Mouse (Mus musculus) myocyte (in vitro differentiated cells): ENCODE measurements around the gene Tenm1.

Source experiments
- POLR2A ChIP-seq: IDR thresholded peaks from one replicate; pipeline ENCODE4 v1.6.1; 2011; ENCODE audit warnings: low read depth, mild to moderate bottlenecking, control low read depth, moderate library complexity; ENCODE audit not compliant: insufficient read length
- TCF12 ChIP-seq: IDR thresholded peaks from one replicate; pipeline ENCODE4 v1.6.1; 2011; ENCODE audit warnings: mild to moderate bottlenecking, control low read depth; ENCODE audit not compliant: poor library complexity, insufficient read depth, severe bottlenecking
- USF1 ChIP-seq: IDR thresholded peaks from one replicate; pipeline ENCODE4 v1.6.1; 2011; ENCODE audit warnings: low read depth, mild to moderate bottlenecking, control low read depth, moderate library complexity

GRCm38 (mm10) chrX:42973562-42973961 is 455.4 kb downstream of the Tenm1 start:
- TF ChIP-seq POLR2A (no peak), TCF12 (no peak), USF1 (no peak)
